ENCODE assay signal across 20 mouse cellular contexts in genomic region chr11:117764319-117764718, GRCm38 (mm10). TPM values are rescaled to one million over a fixed set of nuclear protein-coding genes. Genes with fewer than 3 reads are reported as not detected.
"Had no signal": no experiment of that assay in that cellular context is flagged by ENCODE, and none has a peak within 500 bp of the region (broad histone marks: within the 10 kb centered on the region; RNA-seq: fewer than 3 reads in every experiment).

No protein-coding gene starts in this region.

- H3K9ac ChIP-seq: limb, embryonic 12.5 days; limb, embryonic 15.5 days; liver, embryonic 13.5 days; midbrain, embryonic 12.5 days; midbrain, embryonic 15.5 days; neural tube, embryonic 13.5 days had no signal

- DNase-seq: kidney, adult 2 months; left cerebral cortex, postnatal 4 days; liver, embryonic 13.5 days; lung, adult 2 months; lung, postnatal 14 days; retina, postnatal 1 day; right cerebral cortex, postnatal 25 days; thymus, adult 18-20 months; thymus, postnatal 36 days had no signal

- H3K4me1 ChIP-seq: limb, embryonic 12.5 days had no signal

- H3K27me3 ChIP-seq: limb, embryonic 12.5 days; limb, embryonic 15.5 days; liver, embryonic 13.5 days; midbrain, embryonic 12.5 days; midbrain, embryonic 15.5 days; neural tube, embryonic 13.5 days had no signal

- H3K4me3 ChIP-seq: limb, embryonic 12.5 days; limb, embryonic 15.5 days; liver, embryonic 13.5 days; midbrain, embryonic 12.5 days; midbrain, embryonic 15.5 days; neural tube, embryonic 13.5 days had no signal

- H3K27ac ChIP-seq: limb, embryonic 12.5 days; liver, embryonic 13.5 days; midbrain, embryonic 15.5 days; neural tube, embryonic 13.5 days had no signal

- ATAC-seq: intestine, embryonic 16.5 days; midbrain, embryonic 15.5 days had no signal

- H3K9me3 ChIP-seq: limb, embryonic 12.5 days; limb, embryonic 15.5 days; liver, embryonic 13.5 days; midbrain, embryonic 12.5 days; midbrain, embryonic 15.5 days; neural tube, embryonic 13.5 days had no signal

- H3K4me2 ChIP-seq: limb, embryonic 12.5 days; limb, embryonic 15.5 days; liver, embryonic 13.5 days; midbrain, embryonic 12.5 days; midbrain, embryonic 15.5 days; neural tube, embryonic 13.5 days had no signal

RNA-seq across cellular contexts. Expression of gene 6030468B19Rik, which starts 33.1 kb away (rescaled TPM):
- polyA plus RNA-seq: kidney, embryonic 14.5 days; kidney, postnatal 0 days; midbrain, embryonic 15.5 days; testis, adult 2 months; urinary bladder, adult 2 months had no signal

RNA-seq across cellular contexts. Expression of gene Gm20708, which starts 45.1 kb away (rescaled TPM):
- polyA plus RNA-seq: large intestine, adult 2 months; liver, embryonic 13.5 days; lung, adult 2 months; testis, adult 2 months; urinary bladder, adult 2 months had no signal
